Mouse (Mus musculus) thymus, postnatal 14 days (tissue): ENCODE measurements at regions not wholly inside any gene's neighbourhood (a gene's known extent, or its start where the extent isn't known, plus 50 kb on each side); places are given as distances from the start of the nearest gene placed in this dataset.

Experiments
- DNase-seq: peaks from one replicate; pipeline ENCODE4 v3.0.0; 2021

- DNase-seq, result no peak
Observed at GRCm38 (mm10) chr13:107904051-107904740, 140.1 kb upstream of the Smim15 start.

- DNase-seq, result peak; percentile 31
Observed at GRCm38 (mm10) chr13:107903150-107903959, 140.9 kb upstream of the Smim15 start.

- DNase-seq, result no peak
Observed at GRCm38 (mm10) chr13:107902800-107903149, 141.5 kb upstream of the Smim15 start.

GRCm38 (mm10) chr13:107899600-107900229, 144.5 kb upstream of the Smim15 start:
- DNase-seq, result no peak

GRCm38 (mm10) chr13:107897646-107898045, 146.6 kb upstream of the Smim15 start:
- no peak for DNase-seq

GRCm38 (mm10) chr13:107897184-107897583, 147.1 kb upstream of the Smim15 start:
- no peak for DNase-seq

- no peak for DNase-seq
Observed at GRCm38 (mm10) chr13:107893581-107894183, 150.6 kb upstream of the Smim15 start.

GRCm38 (mm10) chr13:107893081-107893480, 151.2 kb upstream of the Smim15 start:
- no peak for DNase-seq

GRCm38 (mm10) chr13:107891946-107892345, 152.3 kb upstream of the Smim15 start:
- no peak for DNase-seq

- peak; percentile 64 for DNase-seq
Observed at GRCm38 (mm10) chr13:107890866-107891821, 153.1 kb upstream of the Smim15 start.

- DNase-seq, result peak; percentile 100
Observed at GRCm38 (mm10) chr13:107889985-107890865, 154.0 kb upstream of the Smim15 start.

- no peak for DNase-seq
Observed at GRCm38 (mm10) chr13:107889588-107889984, 154.7 kb upstream of the Smim15 start.

- DNase-seq, result peak; percentile 61
Observed at GRCm38 (mm10) chr13:107888571-107889451, 155.4 kb upstream of the Smim15 start.

- no peak for DNase-seq
Observed at GRCm38 (mm10) chr13:107888231-107888555, 156.1 kb upstream of the Smim15 start.

- DNase-seq, result no peak
Observed at GRCm38 (mm10) chr13:107887366-107888230, 156.6 kb upstream of the Smim15 start.

GRCm38 (mm10) chr13:107884836-107885235, 159.4 kb upstream of the Smim15 start:
- no peak for DNase-seq

- DNase-seq, result no peak
Observed at GRCm38 (mm10) chr13:107882337-107882736, 161.9 kb upstream of the Smim15 start.

GRCm38 (mm10) chr13:107880551-107880950, 163.7 kb upstream of the Smim15 start:
- DNase-seq, result no peak

- no peak for DNase-seq
Observed at GRCm38 (mm10) chr13:107879535-107879934, 164.7 kb upstream of the Smim15 start.
